Mouse (Mus musculus) kidney, postnatal 25 days (tissue): ENCODE results near the gene Atrx.

Source experiments
- DNase-seq, 2 experiments: peaks; one replicate each; pipeline ENCODE4 v3.0.0; 2021; ENCODE audit warnings: mixed read lengths in 2 of 2

The Atrx gene

GRCm38 (mm10) chrX:105767177-105767764 lies 161.9 kb downstream of the Atrx start:
- no peak for DNase-seq

DNA sequence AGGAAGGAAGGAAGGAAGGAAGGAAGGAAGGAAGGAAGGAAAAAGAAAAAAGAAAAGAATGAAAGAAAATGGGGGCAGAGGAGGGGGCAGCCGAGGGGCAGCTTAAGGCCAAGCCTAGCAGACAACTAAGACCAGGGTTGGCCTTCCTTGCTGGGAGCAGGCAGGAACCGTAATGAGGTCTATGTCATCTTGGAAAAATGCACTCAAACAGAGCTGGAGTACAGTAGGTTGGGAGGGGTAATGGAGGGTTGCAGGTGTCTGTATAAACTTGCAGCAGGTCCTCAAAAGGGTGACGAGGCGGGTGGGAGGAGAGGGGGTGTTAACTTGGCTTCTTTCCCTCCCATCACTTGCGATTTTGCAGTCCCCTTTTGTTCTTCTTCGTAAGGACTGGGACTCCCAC lies 163.2 kb downstream of the Atrx start:
- no peak for DNase-seq

DNA sequence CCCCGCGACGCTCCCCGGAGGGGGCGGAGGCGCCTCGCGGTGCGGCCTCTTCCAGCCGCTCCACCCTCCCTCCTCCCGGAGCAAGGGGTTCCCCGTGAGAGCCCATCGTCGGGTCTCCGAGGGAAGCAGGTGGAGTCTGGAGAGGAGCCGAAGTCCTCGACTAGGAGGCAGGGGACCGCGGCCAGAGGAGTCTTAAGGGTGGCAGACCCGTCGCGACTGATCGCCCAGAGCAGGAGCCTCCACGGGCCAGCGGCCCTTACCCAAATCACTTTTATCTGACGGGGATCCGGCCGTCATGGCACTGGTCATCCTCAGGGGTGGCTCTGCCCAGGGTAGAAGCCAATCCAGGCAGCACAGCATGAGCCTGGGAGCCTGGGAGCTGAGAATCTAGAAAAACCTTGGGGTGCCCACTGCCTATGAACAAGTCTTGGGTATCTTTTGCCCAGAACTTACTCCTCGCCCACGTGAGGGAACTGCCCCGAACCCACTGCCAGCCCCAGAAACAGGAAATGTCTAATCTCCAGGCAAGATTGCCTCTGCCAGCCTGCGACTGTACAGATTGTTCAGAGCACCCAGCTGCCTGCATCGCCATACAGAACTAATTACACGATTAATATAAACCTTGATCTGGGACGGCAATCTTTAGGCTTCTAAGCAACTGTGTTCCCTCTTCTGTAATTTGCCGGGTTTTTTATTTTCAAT lies 164.0 kb downstream of the Atrx start:
- no peak for DNase-seq

DNA sequence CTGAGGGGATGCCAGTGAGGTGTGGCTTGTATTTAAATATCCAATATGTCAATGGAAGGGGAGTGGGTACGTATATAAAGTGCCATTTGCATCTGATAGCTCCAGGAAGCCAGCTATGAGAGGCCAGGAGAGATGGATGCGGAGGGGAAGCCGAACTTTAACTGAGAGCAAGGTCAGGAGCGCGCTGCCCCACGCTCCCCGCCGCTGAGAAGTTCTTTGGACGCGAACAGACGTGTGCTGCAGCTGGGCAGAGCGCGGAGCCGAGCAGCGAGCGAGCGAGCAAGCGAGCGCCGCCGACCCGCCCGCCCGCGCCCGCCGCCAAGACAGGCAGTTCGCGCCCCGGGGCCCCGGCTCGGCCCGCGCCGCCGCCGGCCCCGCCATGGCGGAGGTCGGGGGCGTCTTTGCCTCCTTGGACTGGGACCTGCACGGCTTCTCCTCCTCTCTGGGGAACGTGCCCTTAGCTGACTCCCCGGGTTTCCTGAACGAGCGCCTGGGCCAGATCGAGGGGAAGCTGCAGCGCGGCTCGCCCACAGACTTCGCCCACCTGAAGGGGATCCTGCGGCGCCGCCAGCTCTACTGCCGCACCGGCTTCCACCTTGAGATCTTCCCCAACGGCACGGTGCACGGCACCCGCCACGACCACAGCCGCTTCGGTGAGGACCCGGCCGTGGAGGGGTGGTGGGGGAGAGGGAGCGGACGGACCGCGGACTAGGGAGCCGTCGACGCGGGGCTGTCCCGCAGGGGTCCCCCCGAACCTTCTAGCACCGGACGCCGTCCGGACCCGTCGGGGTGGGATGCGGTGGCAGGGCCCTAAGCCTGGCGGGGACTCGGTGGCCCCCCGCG lies 164.8 kb downstream of the Atrx start, which contains the start of gene Fgf16:
Gene Fgf16 (plus strand): TSS at position 118 of the 843 bp plus-strand sequence.
- DNase-seq: no peak

GRCm38 (mm10) chrX:105763612-105764011 lies 165.6 kb downstream of the Atrx start:
- no peak for DNase-seq

DNA sequence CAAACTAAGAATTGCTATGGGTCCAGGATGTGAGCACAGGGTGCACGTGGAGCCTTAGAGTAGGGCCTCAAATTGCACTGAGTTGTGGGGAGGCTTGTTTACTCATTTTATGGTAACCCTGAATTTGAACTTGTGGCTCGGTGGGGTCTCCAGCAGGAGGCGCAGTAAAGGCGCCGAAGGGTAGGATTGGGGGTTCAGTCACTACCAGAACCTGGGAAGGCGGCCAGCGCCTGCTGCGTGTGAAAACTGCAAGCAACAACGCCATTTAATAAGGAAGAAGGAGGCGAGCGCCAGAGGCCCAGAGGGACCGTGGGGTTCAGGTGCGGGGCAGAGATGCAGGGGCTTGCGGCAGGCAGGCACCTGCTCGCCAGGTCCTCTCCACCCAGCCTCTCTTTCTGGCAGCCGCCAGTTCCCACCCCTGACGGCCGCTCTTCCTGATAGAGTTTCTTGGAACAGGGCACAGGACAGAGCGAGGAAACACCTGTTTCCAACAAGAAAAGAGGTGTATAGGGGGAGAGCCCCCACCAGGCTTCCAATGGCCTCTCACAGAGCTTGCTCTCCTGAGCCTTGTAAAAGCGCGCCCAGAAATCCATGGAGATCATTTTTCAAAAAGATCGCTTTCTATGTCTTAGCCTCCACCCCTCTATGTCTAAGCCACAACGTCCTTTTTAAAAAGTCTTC lies 166.2 kb downstream of the Atrx start:
- DNase-seq: no peak
